Mouse (Mus musculus): ENCODE data around the gene Elp4. TPM values are rescaled to one million over a fixed set of nuclear protein-coding genes. Genes with fewer than 3 reads are reported as not detected.
A peak's percentile ranks its signal among the peaks of the same experiment; 100 is the strongest.

Gene Elp4
- total and polyA plus RNA-seq, 3 experiments, result 12.9 to 17.1 (median 16.9) TPM

DNA sequence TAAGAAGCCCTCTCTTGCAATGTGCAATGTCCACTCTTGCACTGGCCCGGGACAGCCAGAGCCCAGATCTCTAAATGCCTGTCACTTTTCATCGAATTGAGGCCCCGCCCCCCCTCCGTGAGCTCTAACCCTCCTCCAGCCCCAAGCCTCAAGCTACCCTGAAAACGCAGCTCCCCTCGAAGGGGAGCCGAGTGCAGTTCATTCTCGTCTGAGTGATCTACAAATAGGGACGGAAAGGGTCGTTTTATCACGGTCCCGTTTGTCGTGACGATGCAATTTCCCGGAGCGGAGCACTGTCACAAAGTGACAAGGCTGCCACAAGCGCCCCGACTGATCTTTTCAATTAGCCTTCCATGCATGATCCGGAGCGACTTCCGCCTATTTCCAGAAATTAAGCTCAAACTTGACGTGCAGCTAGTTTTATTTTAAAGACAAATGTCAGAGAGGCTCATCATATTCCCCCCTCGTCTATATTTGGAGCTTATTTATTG lies 222.3 kb downstream of the Elp4 start:
- DNase-seq, result no peak

DNA sequence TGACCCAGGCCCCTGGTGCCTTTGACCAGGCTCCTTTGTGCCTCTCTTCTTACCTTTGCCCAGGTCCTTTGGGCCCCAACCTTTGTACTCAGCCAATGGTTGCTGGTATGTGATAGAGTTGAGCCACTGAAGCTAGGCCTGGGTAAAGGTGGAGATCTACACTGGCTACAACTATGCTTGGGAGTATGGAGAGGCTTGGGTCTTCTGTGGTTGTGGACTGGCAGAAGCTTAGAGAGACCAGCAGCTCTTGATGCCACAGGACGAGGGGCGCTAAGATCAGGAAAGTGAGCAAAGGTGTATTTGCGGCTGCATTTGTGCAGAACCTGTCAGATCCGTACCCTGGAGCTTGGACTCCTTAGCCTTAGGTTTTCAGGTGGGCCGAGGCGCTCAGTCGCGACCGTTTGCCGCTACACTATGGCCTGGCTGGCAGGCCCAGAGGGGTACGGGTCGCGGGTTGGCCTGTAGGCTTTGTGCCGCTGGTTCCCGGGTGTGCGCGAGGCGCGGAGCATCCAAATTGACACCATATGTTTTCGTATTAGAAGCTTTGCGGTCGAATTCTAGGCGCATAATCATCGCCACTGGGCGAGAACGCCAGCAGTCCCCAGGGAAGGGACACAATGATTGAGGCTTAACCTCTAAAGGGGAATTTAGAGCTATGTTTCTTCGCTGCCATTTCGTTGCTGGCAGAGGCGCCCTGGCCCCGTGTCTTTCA lies 223.2 kb downstream of the Elp4 start:
- no peak for DNase-seq

GRCm38 (mm10) chr2:105680146-105680998 lies 224.0 kb downstream of the Elp4 start:
- no peak for DNase-seq

GRCm38 (mm10) chr2:105679331-105679730 lies 225.0 kb downstream of the Elp4 start:
- DNase-seq, result no peak

DNA sequence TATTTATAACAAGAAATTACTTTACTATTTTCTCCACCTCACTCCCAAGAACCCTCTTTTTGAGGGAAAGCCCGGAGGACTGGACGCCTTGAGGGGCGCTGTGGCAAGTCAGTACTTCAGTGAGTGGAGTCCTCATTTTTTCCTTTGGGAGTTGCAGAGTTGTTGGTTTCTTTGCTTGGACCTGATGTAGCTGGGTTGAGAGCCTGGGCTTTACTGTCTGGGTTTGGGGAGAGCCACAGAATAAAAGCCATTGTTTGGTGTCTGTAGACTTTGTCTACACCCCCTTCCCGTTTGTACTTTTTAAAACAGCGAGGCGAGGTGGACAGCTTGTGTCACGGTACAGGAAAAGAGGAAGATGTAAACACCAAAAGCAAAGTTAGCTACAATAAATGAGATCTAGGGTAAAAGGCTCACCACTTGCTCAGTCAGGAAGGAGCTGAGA lies 225.5 kb downstream of the Elp4 start:
- no peak for DNase-seq

DNA sequence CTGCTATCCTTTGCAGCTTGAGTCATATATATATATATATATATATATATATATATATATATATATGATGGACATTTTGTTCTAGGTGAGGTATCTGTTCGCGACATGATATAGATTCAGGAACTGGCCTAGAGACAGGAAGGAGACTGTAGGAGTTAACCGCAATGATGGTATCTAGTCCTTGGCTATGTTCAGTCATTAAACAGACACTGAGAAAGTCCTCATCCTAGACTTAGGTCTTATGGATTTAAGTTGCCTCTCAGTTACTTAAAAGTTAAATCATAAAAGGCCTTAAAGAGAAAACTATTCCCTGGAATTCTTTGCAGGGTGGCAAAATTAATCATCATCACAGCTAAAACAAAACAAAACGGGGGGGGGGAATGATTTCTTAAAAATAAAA lies 226.1 kb downstream of the Elp4 start:
- DNase-seq, result no peak

DNA sequence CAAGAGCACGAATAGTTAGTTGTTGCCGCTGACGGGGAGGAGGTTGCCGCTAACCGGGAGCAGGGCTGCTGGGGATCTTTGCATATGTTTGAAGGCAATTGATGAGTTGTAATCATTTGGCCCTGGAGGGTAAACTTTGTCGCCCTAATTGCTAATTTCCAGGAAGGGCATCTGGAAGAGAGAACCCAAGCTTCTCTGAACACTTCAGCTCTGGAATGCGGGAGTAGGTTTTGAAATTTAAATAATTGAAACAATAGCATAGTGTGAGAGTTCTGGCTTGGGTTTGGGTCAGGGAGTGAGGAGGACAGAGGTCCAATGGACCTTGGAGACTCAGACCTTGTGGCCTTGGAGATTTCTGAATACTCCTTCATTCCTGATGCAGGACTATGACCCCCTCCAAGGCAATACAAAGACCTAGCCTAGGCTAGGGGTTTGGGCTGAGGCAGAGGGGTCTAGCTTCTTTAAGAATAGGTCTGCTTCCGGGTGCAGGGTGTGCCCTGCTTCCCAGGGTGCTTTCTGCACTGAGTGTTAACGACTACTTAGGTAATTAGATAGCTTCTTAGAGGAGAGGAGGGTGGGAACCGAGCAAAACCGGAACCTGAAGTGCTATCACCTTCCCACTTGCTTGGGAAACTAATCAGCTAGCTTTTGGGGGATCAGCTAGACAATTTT lies 226.8 kb downstream of the Elp4 start:
- DNase-seq, result no peak

GRCm38 (mm10) chr2:105676909-105677433 lies 227.4 kb downstream of the Elp4 start:
- no peak for DNase-seq

- DNase-seq, result peak; percentile 48
These were observed 228.1 kb downstream of the Elp4 start for GRCm38 (mm10) chr2:105676080-105676908.

DNA sequence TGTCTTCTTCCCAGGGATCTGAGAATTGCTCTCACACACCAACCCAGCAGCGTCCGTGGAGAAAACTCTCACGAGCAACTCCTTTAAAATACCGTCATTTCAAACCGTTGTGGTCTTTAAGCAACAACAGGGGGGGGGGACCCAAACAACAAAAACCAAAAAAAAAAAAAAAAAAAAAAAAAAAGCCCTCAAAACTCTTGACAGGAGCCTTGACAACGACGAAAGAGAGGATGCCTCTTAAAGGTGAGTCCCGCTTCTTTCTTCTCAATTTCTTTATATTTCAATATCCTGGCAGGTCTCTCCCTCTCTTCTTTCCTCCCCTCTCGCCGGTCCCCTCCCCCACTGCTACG lies 228.7 kb downstream of the Elp4 start:
- DNase-seq, result no peak

DNA sequence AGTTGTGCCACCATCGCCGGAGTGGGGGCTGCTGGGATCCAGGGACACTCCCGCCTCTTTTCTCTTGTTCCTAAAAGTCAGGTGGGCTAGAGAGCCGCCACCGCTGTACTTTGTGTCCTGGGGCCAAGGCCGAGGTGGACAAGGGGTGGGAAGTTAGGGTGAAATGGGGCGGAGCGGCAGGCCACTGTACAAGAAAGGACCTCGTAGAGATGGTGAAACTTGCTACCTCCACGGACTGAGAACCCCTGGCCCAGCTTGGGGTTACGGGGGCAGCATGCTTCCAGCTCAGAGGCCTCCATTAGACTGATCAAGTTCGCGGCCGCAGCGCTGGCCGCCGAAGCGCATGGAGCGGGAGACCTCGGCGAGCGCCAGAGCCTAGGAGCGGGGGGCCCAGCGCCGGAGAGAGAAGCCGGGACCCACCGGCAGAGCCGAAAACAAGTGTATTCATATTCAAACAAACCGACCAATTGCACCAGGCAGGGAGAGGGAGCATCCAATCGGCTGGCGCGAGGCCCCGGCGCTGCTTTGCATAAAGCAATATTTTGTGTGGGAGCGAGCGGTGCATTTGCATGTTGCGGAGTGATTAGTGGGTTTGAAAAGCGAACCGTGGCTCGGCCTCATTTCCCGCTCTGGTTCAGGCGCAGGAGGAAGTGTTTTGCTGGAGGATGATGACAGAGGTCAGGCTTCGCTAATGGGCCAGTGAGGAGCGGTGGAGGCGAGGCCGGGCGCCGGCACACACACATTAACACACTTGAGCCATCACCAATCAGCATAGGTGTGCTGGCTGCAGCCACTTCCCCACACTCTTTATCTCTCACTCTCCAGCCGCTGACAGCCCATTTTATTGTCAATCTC lies 229.3 kb downstream of the Elp4 start:
- peak; percentile 72 for DNase-seq

GRCm38 (mm10) chr2:105674061-105674874 lies 230.1 kb downstream of the Elp4 start:
- DNase-seq, result no peak

GRCm38 (mm10) chr2:105673631-105674060 lies 230.7 kb downstream of the Elp4 start:
- DNase-seq, result no peak

DNA sequence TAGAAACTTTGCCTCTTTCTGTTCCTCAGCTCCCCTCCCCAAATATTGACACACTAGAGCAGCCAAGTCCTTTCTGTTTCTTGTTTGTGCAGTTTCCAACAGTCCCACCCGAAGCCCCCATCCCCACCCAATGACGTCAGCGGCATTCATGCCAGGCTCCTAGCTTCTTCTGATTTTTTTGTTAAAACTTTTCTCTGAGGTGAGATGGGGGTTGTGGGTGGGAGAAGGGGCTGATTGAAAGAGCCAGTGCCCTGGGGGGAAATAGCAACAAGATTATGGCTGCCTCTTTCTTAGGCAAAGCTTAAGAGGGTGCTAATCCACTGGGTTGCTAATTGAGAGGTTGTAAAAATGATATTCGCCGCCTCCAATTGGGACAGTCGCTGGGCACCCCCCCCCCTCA lies 231.3 kb downstream of the Elp4 start:
- no peak for DNase-seq

DNA sequence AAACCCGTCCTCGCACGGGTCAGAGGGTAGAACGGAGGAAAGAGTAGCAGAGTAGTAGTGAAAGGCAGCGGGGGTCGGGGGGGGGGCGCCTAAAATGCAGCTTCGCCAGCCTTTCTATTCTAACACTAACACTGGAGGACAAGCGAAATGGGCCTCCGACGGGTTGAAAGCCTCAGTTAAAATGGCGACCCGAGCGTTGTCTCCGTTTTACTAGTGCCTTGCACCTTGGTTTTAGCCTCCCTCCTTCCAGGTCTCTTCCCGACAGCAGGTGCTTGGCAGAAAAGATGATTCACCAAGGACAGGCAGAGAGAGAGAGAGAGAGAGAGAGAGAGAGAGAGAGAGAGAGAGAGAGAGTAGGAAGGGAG lies 231.8 kb downstream of the Elp4 start:
- no peak for DNase-seq

DNA sequence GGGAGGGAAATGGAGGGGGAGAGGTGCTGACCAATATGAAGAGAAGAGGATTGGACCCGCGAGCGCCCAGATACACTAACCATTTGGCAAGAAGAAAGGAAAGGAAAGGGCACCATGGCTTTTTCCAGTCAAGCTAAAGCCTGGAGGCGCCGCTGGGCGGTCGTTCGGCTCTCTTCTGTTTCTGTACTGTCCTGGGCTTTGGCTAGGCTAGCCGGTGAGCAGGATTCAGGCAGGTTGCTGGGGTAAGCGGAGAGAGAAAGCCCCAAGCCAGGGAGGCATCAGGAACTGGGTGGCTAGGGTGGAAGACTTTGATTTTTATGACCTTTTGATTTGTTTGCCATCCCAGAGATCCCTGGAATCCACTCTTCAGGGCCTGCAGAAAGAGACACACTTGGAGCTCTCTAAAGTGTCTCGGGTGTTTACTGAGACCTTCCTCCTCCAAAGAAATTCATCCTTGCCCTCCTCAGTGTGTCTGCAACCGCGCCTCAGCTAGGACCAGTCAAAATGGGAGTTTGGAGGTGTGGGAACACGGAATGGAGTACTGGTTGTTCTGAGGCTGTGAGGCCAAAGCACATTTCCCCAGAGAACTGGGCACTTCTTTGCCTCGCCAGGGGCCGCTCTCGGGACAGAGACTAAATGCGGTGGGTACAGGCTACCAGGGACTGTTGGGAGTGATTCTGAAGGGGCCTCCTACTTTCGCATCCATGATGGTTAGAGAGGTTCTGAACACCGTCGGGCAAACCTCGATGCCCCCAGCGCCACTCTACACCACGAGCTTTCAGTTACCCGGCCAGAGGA lies 232.4 kb downstream of the Elp4 start:
- no peak for DNase-seq

DNA sequence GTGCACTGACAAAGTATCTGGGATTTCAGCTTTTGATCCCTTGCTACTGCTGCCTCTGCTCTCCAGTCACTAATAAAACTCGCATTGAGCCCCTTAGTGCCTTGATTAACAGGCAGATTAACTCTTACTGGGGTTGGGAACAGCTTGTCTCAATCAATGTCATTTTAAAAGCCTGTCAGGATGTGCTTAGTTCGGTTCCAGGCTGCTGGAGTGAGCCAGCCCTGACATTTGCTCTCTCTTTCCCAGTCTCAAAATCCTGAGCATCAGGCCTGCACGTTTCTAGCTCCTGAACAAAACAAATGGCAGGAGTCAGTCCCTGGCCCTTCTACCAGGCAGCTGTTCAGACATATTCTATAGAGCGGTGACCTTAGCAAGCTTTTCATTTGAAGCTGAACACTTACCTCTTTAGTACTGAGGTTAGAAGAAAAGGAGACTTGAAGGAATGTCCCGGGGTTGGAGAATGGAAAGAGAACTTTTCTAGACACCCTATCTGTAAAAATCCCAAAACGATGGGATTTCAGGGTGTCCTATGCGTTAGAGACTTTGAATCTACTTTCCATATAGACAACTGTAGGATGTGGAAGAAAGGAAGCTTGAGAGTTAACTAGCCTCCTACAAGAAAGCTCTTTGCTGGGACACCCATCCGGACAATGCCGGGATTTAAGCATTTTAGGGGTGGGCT lies 233.1 kb downstream of the Elp4 start:
- no peak for DNase-seq

DNA sequence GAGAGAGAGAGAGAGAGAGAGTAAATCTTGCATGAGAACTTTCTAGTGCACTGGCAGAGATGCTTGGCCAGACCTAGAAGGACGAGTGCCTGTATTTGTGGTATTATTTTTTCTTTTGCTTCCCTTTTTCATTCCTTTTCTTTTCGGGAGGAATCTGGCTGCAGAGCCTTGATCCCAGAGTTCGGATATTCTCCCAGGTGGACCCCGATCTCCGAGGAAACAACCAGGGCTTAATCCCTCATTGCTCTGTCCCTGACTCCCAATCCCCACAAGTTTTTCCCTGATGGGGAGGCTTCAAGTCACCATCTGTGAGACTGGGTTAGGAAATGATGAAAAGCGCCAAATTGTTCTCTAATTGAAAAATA lies 233.7 kb downstream of the Elp4 start:
- no peak for DNase-seq
